8 mouse cellular contexts compared by ENCODE assay signal in the genomic region with DNA sequence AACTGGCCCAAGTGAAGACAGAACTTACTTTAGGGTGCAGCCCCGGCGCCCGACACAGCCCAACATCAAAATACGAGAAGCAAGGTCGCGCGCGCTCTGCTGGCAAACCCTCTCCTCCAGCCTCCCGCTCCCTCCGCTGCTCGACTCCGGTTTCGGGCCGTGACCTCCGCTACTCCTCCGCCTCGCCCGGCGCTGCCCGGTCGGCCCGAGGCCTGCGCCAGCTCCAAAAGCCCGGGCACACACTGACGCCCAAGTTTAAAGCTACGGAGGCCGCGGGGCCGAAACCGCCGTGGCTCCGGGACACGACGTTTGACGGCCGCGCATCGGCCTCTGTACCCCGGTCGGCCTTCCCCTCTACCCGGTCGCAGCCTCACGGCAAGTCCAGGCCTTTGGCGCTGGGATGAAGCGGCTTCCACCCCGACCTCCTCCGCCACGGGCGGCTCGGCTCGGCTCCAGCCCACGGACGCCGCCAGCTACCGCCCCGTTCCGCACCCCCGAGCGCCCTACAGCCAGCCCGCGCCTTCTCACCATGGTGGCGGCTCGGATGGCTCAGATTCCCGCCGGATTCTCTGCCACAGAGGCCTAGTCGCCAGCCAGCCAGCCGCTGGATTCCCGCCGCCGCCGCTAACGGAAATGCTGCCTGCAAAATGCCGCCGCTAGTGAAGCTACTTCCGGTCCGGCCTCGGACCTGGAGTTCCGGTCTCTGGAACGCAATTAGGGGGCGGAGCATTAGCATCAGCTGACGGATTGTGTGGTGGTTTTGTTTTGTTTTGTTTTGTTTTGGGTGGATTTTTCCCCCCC. TPM values are rescaled to one million over a fixed set of nuclear protein-coding genes. Genes with fewer than 3 reads are reported as not detected.
DNase-seq lines count a peak whose midpoint lies in the region; ATAC-seq and TF ChIP-seq lines count a peak whose summit lies in the region.

A gene (minus strand): TSS at position 698 of the 801 bp plus-strand sequence.

- WGBS in forebrain, embryonic 16.5 days, result under 1% methylated on average over 81 of the region's 81 CpGs
- under 1% methylated on average over 80 of the region's 81 CpGs for WGBS in lung, embryonic 14.5 days
- under 1% methylated on average over 81 of the region's 81 CpGs for WGBS in olfactory bulb, adult 2 months
- under 1% methylated on average over 81 of the region's 81 CpGs for WGBS in thymus, adult 2 months

- DNase-seq in ES-E14 (ENCODE audit: low read depth, low spot score), result peak; percentile 82
- DNase-seq in cerebellum, adult 11-12 months, result peak; percentile 87
- peak; percentile 89 to 93 for DNase-seq in heart, postnatal 36 days
- peak; percentile 86 to 90 for DNase-seq in layer of hippocampus, adult 2 months (ENCODE audit: low spot score in 2 of 2)
- peak; percentile 97 for DNase-seq in lung, embryonic 14.5 days
- peak; percentile 78 for DNase-seq in thymus, adult 2 months

- peak within 1 kb of the TSS; percentile 97 to 100 for H3K4me3 ChIP-seq in ES-E14 (ENCODE audit: insufficient read depth in 1 of 2, low read depth in 1 of 2, low read length in 2 of 2, poor library complexity in 1 of 2, severe bottlenecking in 1 of 2)
- H3K4me3 ChIP-seq in forebrain, embryonic 16.5 days (replicated peaks; ENCODE audit: low read length), result peak within 1 kb of the TSS; percentile 99
- H3K4me3 ChIP-seq in layer of hippocampus, adult 2 months, result peak within 1 kb of the TSS; percentile 99
- peak within 1 kb of the TSS; percentile 99 for H3K4me3 ChIP-seq in lung, embryonic 14.5 days (ENCODE audit: low read depth, low read length)
- peak within 1 kb of the TSS; percentile 80 for H3K4me3 ChIP-seq in olfactory bulb, adult 2 months (ENCODE audit: insufficient read depth, low read depth, low read length)
- H3K4me3 ChIP-seq in thymus, adult 2 months (ENCODE audit: control insufficient read depth, insufficient read depth, low read length), result peak within 1 kb of the TSS; percentile 99

- no peak for TF ChIP-seq CTCF in layer of hippocampus, adult 2 months (conservative IDR thresholded peaks at IDR 0.05)
- TF ChIP-seq CTCF in lung, embryonic 14.5 days (IDR thresholded peaks at IDR 0.05; ENCODE audit: low read depth), result no peak
- TF ChIP-seq CTCF in olfactory bulb, adult 2 months (IDR thresholded peaks at IDR 0.05; ENCODE audit: insufficient read depth, low read depth, low read length), result no peak
- no peak for TF ChIP-seq CTCF in thymus, adult 2 months (IDR thresholded peaks at IDR 0.05; ENCODE audit: borderline replicate concordance, control insufficient read depth, extremely low read depth, insufficient read depth, low read length, poor library complexity)

- H3K4me2 ChIP-seq in forebrain, embryonic 16.5 days (ENCODE audit: low read length), result peak within 1 kb of the TSS; percentile 87
- peak within 1 kb of the TSS; percentile 73 for H3K4me2 ChIP-seq in lung, embryonic 14.5 days

- peak; percentile 62; the same call in 1 of the 2 replicates for TF ChIP-seq POLR2A in olfactory bulb, adult 2 months (IDR thresholded peaks at IDR 0.05; ENCODE audit: insufficient read depth, low read depth, low read length)
- peak; percentile 52; the same call in 1 of the 2 replicates for TF ChIP-seq POLR2A in thymus, adult 2 months (IDR thresholded peaks at IDR 0.05; ENCODE audit: control insufficient read depth, extremely low read depth, insufficient read depth, low read length, poor library complexity)

- intact Hi-C loops in heart, postnatal 36 days (cut with DNase I), result loop anchor here (1.0 to 5.0 kb wide), 3 partner anchors 95 to 377 kb away; a partner anchor contains a TSS

- H3K27me3 ChIP-seq in forebrain, embryonic 16.5 days (replicated peaks; ENCODE audit: control insufficient read depth, insufficient read depth, low read length), result no peaks in the 10 kb centered on the region
- H3K27me3 ChIP-seq in lung, embryonic 14.5 days (ENCODE audit: insufficient read depth, low read length), result no peaks in the 10 kb centered on the region
- H3K27me3 ChIP-seq in thymus, adult 2 months (ENCODE audit: control insufficient read depth, insufficient read depth, low read length), result no peaks in the 10 kb centered on the region

- ATAC-seq in forebrain, embryonic 16.5 days, result peak; percentile 95
- peak; percentile 92 for ATAC-seq in lung, embryonic 14.5 days (ENCODE audit: insufficient read depth)

- H3K9me3 ChIP-seq in ES-E14 (ENCODE audit: control insufficient read depth, insufficient read depth, low read depth, low read length), result no peaks in the 10 kb centered on the region
- H3K9me3 ChIP-seq in forebrain, embryonic 16.5 days (ENCODE audit: control insufficient read depth, low read length), result no peaks in the 10 kb centered on the region
- no peaks in the 10 kb centered on the region for H3K9me3 ChIP-seq in lung, embryonic 14.5 days (ENCODE audit: low read depth, low read length)

- in situ Hi-C loops in ES-E14 (cut with MboI; ENCODE audit: low sequenced_read_pairs in 2 of 2, unreplicated experiment in 2 of 2), result no loop called here

- H3K9ac ChIP-seq in ES-E14 (ENCODE audit: insufficient read depth, low read depth, low read length, poor library complexity, severe bottlenecking), result peak within 1 kb of the TSS; percentile 100
- H3K9ac ChIP-seq in forebrain, embryonic 16.5 days (replicated peaks; ENCODE audit: low read depth, low read length), result peak within 1 kb of the TSS; percentile 100
- H3K9ac ChIP-seq in lung, embryonic 14.5 days, result peak within 1 kb of the TSS; percentile 100

- H3K4me1 ChIP-seq in ES-E14 (ENCODE audit: control insufficient read depth in 2 of 2, insufficient read depth in 2 of 2, low read length in 2 of 2, poor library complexity in 1 of 2), result peaks cover 1 to 8% of the 10 kb centered on the region in 2 experiments; a peak in 1 of 4 replicates
- H3K4me1 ChIP-seq in forebrain, embryonic 16.5 days (replicated peaks; ENCODE audit: control insufficient read depth, insufficient read depth, low read length), result peaks cover 19% of the 10 kb centered on the region
- H3K4me1 ChIP-seq in lung, embryonic 14.5 days (ENCODE audit: insufficient read depth), result no peaks in the 10 kb centered on the region
- peaks cover 7% of the 10 kb centered on the region for H3K4me1 ChIP-seq in olfactory bulb, adult 2 months (ENCODE audit: control insufficient read depth, insufficient read depth, low read length)
- peaks cover 7% of the 10 kb centered on the region; the same call in 1 of the 2 replicates for H3K4me1 ChIP-seq in thymus, adult 2 months (replicated peaks; ENCODE audit: control insufficient read depth, insufficient read depth, low read length)

- peaks cover 20% of the 10 kb centered on the region for H3K36me3 ChIP-seq in ES-E14 (ENCODE audit: control insufficient read depth, insufficient read depth, low read length, poor library complexity, severe bottlenecking)
- H3K36me3 ChIP-seq in forebrain, embryonic 16.5 days (ENCODE audit: control insufficient read depth, insufficient read depth), result peaks cover 19% of the 10 kb centered on the region
- peaks cover 33% of the 10 kb centered on the region for H3K36me3 ChIP-seq in lung, embryonic 14.5 days (ENCODE audit: insufficient read depth)
- H3K36me3 ChIP-seq in thymus, adult 2 months (ENCODE audit: control insufficient read depth, insufficient read depth, low read length), result peaks cover 22% of the 10 kb centered on the region

- peak within 1 kb of the TSS; percentile 78 for H3K27ac ChIP-seq in ES-E14 (ENCODE audit: insufficient read depth, low read depth, low read length, poor library complexity, severe bottlenecking)
- H3K27ac ChIP-seq in forebrain, embryonic 16.5 days (ENCODE audit: low read length), result peak within 1 kb of the TSS; percentile 94
- peak within 1 kb of the TSS; percentile 99 for H3K27ac ChIP-seq in layer of hippocampus, adult 2 months
- peak within 1 kb of the TSS; percentile 96 for H3K27ac ChIP-seq in lung, embryonic 14.5 days (ENCODE audit: low read depth)
- peak within 1 kb of the TSS; percentile 59 for H3K27ac ChIP-seq in olfactory bulb, adult 2 months (ENCODE audit: insufficient read depth, low read depth, low read length)
- H3K27ac ChIP-seq in thymus, adult 2 months (ENCODE audit: control insufficient read depth, insufficient read depth, low read length), result peak within 1 kb of the TSS; percentile 53

TF ChIP-seq in ES-E14, 5 proteins besides CTCF, POLR2A, EP300 and RAD21:
- no peak for TF ChIP-seq MAFK (IDR thresholded peaks at IDR 0.05; ENCODE audit: insufficient read depth, low read depth, low read length)
- 0 out of 2 replicates have a peak, but pooled peaks have one; percentile 12 for TF ChIP-seq HCFC1 (IDR thresholded peaks at IDR 0.05; ENCODE audit: borderline replicate concordance, insufficient read depth, low read length)
TF ChIP-seq in ES-E14: peak in this region for 1.

RNA-seq across cellular contexts. Expression of the gene that starts here (rescaled TPM):
- total RNA-seq in ES-E14 (2012; rRNA removed), result 278 and 339 TPM in 2 replicates
- 418 TPM in 2 replicates for polyA plus RNA-seq in forebrain, embryonic 16.5 days (2015; fragmentation: Nextera tagmentation; extraction: Ambion mirVana)
- total RNA-seq in heart, postnatal 36 days (2021), result 100 to 1,000 TPM; 138 to 147 TPM
- 100 to 1,000 TPM; 111 to 112 TPM for total RNA-seq in layer of hippocampus, adult 2 months (2021)
- 691 and 703 TPM in 2 replicates for polyA plus RNA-seq in lung, embryonic 14.5 days (2014; fragmentation: Nextera tagmentation; extraction: Ambion mirVana)
- polyA plus RNA-seq in olfactory bulb, adult 2 months (2012; ENCODE audit: insufficient read depth, insufficient read length, low replicate concordance, missing spikeins), result not detected in 2 replicates
- 476 and 492 TPM in 2 replicates for polyA plus RNA-seq in thymus, adult 2 months (2012; rRNA removed)

Comparison
In these comparisons a context has a peak if more than half of its experiments do, and no peak if none do; other contexts are left out.
1. Peak in every context shown above with its lines: DNase-seq, ATAC-seq, H3K4me3 ChIP-seq and H3K27ac ChIP-seq.